Mouse (Mus musculus): ENCODE results near the gene Jdp2. TPM values are rescaled to one million over a fixed set of nuclear protein-coding genes. Genes with fewer than 3 reads are reported as not detected.

The Jdp2 gene
- polyA plus RNA-seq, 1 experiment from 2014 or later = 0.11 TPM

GRCm38 (mm10) chr12:85598053-85598452 is 774 bp upstream of the Jdp2 start:
- no peak for DNase-seq (ENCODE audit: low spot score, missing footprints)
- peaks cover 6% of the 10 kb centered on the region for H3K4me1 ChIP-seq (ENCODE audit: control insufficient read depth, insufficient read depth, low read length)
- H3K36me3 ChIP-seq (ENCODE audit: control insufficient read depth, insufficient read depth, low read length) = no peaks in the 10 kb centered on the region
- no peak for ATAC-seq (ENCODE audit: low FRiP score)
- peak overlapping the region; percentile 67; the same call in 1 of the 2 replicates for H3K4me2 ChIP-seq
- H3K4me3 ChIP-seq (ENCODE audit: low read depth, low read length) = no peak overlapping the region
- peaks cover 5% of the 10 kb centered on the region; the same call in 1 of the 2 replicates for H3K27me3 ChIP-seq (ENCODE audit: control insufficient read depth, insufficient read depth, low read length)
- no peaks in the 10 kb centered on the region for H3K9me3 ChIP-seq (ENCODE audit: control insufficient read depth, low read length)
- H3K27ac ChIP-seq (ENCODE audit: low read depth, low read length) = no peak overlapping the region
- H3K9ac ChIP-seq (ENCODE audit: low read length) = no peak overlapping the region; the same call in 1 of the 2 replicates
- 40% methylated on average over 11 of the region's 11 CpGs for WGBS

- Histone ChIP-seq H3K4me3 (ENCODE audit: low read depth, low read length) (peak overlapping the region; percentile 79), H3K4me2 (peak overlapping the region; percentile 67), H3K27ac (ENCODE audit: low read depth, low read length) (no peak overlapping the region), H3K4me1 (ENCODE audit: control insufficient read depth, insufficient read depth, low read length) (peaks cover 6% of the 10 kb centered on the region), H3K9me3 (ENCODE audit: control insufficient read depth, low read length) (no peaks in the 10 kb centered on the region), H3K27me3 (ENCODE audit: control insufficient read depth, insufficient read depth, low read length) (peaks cover 5% of the 10 kb centered on the region; the same call in 1 of the 2 replicates), H3K36me3 (ENCODE audit: control insufficient read depth, insufficient read depth, low read length) (no peaks in the 10 kb centered on the region), H3K9ac (ENCODE audit: low read length) (peak overlapping the region; percentile 86)
- under 1% methylated on average over 35 of the region's 49 CpGs for WGBS
- ATAC-seq (ENCODE audit: low FRiP score) (peak; percentile 77), DNase-seq (ENCODE audit: low spot score, missing footprints) (peak; percentile 95)
Measured at GRCm38 (mm10) chr12:85599478-85600152, 788 bp downstream of the Jdp2 start.

GRCm38 (mm10) chr12:85600637-85601036 is 1.8 kb downstream of the Jdp2 start:
- ATAC-seq (ENCODE audit: low FRiP score) = no peak
- Histone ChIP-seq H3K27me3 (ENCODE audit: control insufficient read depth, insufficient read depth, low read length) (peaks cover 5% of the 10 kb centered on the region; the same call in 1 of the 2 replicates), H3K9ac (ENCODE audit: low read length) (no peak overlapping the region)

GRCm38 (mm10) chr12:85601531-85601930 is 2.7 kb downstream of the Jdp2 start:
- DNase-seq (ENCODE audit: low spot score, missing footprints) (no peak), ATAC-seq (ENCODE audit: low FRiP score) (no peak)
- WGBS = 84% methylated on average over 6 of the region's 6 CpGs
- Histone ChIP-seq H3K27me3 (ENCODE audit: control insufficient read depth, insufficient read depth, low read length) (peaks cover 5% of the 10 kb centered on the region; the same call in 1 of the 2 replicates), H3K4me1 (ENCODE audit: control insufficient read depth, insufficient read depth, low read length) (peaks cover 6% of the 10 kb centered on the region), H3K4me2 (no peak overlapping the region), H3K36me3 (ENCODE audit: control insufficient read depth, insufficient read depth, low read length) (no peaks in the 10 kb centered on the region), H3K27ac (ENCODE audit: low read depth, low read length) (no peak overlapping the region), H3K9ac (ENCODE audit: low read length) (no peak overlapping the region), H3K9me3 (ENCODE audit: control insufficient read depth, low read length) (no peaks in the 10 kb centered on the region), H3K4me3 (ENCODE audit: low read depth, low read length) (no peak overlapping the region)

More at GRCm38 (mm10) chr12:85600637-85601036, 1.8 kb downstream of the Jdp2 start:
- Histone ChIP-seq H3K36me3 (ENCODE audit: control insufficient read depth, insufficient read depth, low read length) (no peaks in the 10 kb centered on the region), H3K4me3 (ENCODE audit: low read depth, low read length) (no peak overlapping the region), H3K4me2 (no peak overlapping the region), H3K4me1 (ENCODE audit: control insufficient read depth, insufficient read depth, low read length) (peaks cover 6% of the 10 kb centered on the region), H3K27ac (ENCODE audit: low read depth, low read length) (no peak overlapping the region), H3K9me3 (ENCODE audit: control insufficient read depth, low read length) (no peaks in the 10 kb centered on the region)
- no peak for DNase-seq (ENCODE audit: low spot score, missing footprints)
- 41% methylated on average over 7 of the region's 7 CpGs for WGBS

GRCm38 (mm10) chr12:85602153-85602552 is 3.3 kb downstream of the Jdp2 start:
- no peak overlapping the region for H3K4me2 ChIP-seq
- H3K36me3 ChIP-seq (ENCODE audit: control insufficient read depth, insufficient read depth, low read length) = no peaks in the 10 kb centered on the region
- H3K27ac ChIP-seq (ENCODE audit: low read depth, low read length) = no peak overlapping the region
- H3K9ac ChIP-seq (ENCODE audit: low read length) = no peak overlapping the region
- H3K9me3 ChIP-seq (ENCODE audit: control insufficient read depth, low read length) = no peaks in the 10 kb centered on the region
- DNase-seq (ENCODE audit: low spot score, missing footprints) = no peak
- H3K4me3 ChIP-seq (ENCODE audit: low read depth, low read length) = no peak overlapping the region
- WGBS = 89% methylated on average over 2 of the region's 2 CpGs
- peaks cover 5% of the 10 kb centered on the region; the same call in 1 of the 2 replicates for H3K27me3 ChIP-seq (ENCODE audit: control insufficient read depth, insufficient read depth, low read length)
- no peak for ATAC-seq (ENCODE audit: low FRiP score)
- peaks cover 6% of the 10 kb centered on the region for H3K4me1 ChIP-seq (ENCODE audit: control insufficient read depth, insufficient read depth, low read length)

GRCm38 (mm10) chr12:85602811-85603210 is 4.0 kb downstream of the Jdp2 start:
- WGBS = 85% methylated on average over 12 of the region's 12 CpGs
- Histone ChIP-seq H3K4me2 (no peak overlapping the region), H3K27ac (ENCODE audit: low read depth, low read length) (no peak overlapping the region), H3K9me3 (ENCODE audit: control insufficient read depth, low read length) (no peaks in the 10 kb centered on the region), H3K9ac (ENCODE audit: low read length) (no peak overlapping the region), H3K4me1 (ENCODE audit: control insufficient read depth, insufficient read depth, low read length) (peaks cover 6% of the 10 kb centered on the region), H3K4me3 (ENCODE audit: low read depth, low read length) (no peak overlapping the region), H3K27me3 (ENCODE audit: control insufficient read depth, insufficient read depth, low read length) (peaks cover 5% of the 10 kb centered on the region; the same call in 1 of the 2 replicates), H3K36me3 (ENCODE audit: control insufficient read depth, insufficient read depth, low read length) (no peaks in the 10 kb centered on the region)
- DNase-seq (ENCODE audit: low spot score, missing footprints) = no peak
- ATAC-seq (ENCODE audit: low FRiP score) = no peak

- H3K4me2 ChIP-seq = no peak overlapping the region
- WGBS = 85% methylated on average over 9 of the region's 9 CpGs
Measured at GRCm38 (mm10) chr12:85603767-85604166, 4.9 kb downstream of the Jdp2 start.

GRCm38 (mm10) chr12:85604301-85604998 is 5.6 kb downstream of the Jdp2 start:
- 66% methylated on average over 9 of the region's 9 CpGs for WGBS
- Histone ChIP-seq H3K27ac (ENCODE audit: low read depth, low read length) (no peak overlapping the region), H3K4me1 (ENCODE audit: control insufficient read depth, insufficient read depth, low read length) (peaks cover 6% of the 10 kb centered on the region), H3K36me3 (ENCODE audit: control insufficient read depth, insufficient read depth, low read length) (no peaks in the 10 kb centered on the region), H3K27me3 (ENCODE audit: control insufficient read depth, insufficient read depth, low read length) (peaks cover 5% of the 10 kb centered on the region; the same call in 1 of the 2 replicates), H3K4me3 (ENCODE audit: low read depth, low read length) (no peak overlapping the region), H3K9me3 (ENCODE audit: control insufficient read depth, low read length) (no peaks in the 10 kb centered on the region), H3K4me2 (no peak overlapping the region), H3K9ac (ENCODE audit: low read length) (no peak overlapping the region)
- ATAC-seq (ENCODE audit: low FRiP score) (no peak), DNase-seq (ENCODE audit: low spot score, missing footprints) (no peak)

More at GRCm38 (mm10) chr12:85603767-85604166, 4.9 kb downstream of the Jdp2 start:
- Histone ChIP-seq H3K9ac (ENCODE audit: low read length) (no peak overlapping the region), H3K9me3 (ENCODE audit: control insufficient read depth, low read length) (no peaks in the 10 kb centered on the region), H3K27me3 (ENCODE audit: control insufficient read depth, insufficient read depth, low read length) (peaks cover 5% of the 10 kb centered on the region; the same call in 1 of the 2 replicates), H3K4me3 (ENCODE audit: low read depth, low read length) (no peak overlapping the region), H3K27ac (ENCODE audit: low read depth, low read length) (no peak overlapping the region), H3K4me1 (ENCODE audit: control insufficient read depth, insufficient read depth, low read length) (peaks cover 6% of the 10 kb centered on the region), H3K36me3 (ENCODE audit: control insufficient read depth, insufficient read depth, low read length) (no peaks in the 10 kb centered on the region)
- ATAC-seq (ENCODE audit: low FRiP score) (no peak), DNase-seq (ENCODE audit: low spot score, missing footprints) (no peak)
